In genomic region chr11:58334746-58335145, GRCm38 (mm10) we compare ENCODE assay signal across 13 mouse cellular contexts. TPM values are rescaled to one million over a fixed set of nuclear protein-coding genes. Genes with fewer than 3 reads are reported as not detected.
DNase-seq lines count a peak whose midpoint lies in the region; ATAC-seq and TF ChIP-seq lines count a peak whose summit lies in the region.
"Had no signal": no experiment of that assay in that cellular context is flagged by ENCODE, and none has a peak within 500 bp of the region (broad histone marks: within the 10 kb centered on the region; RNA-seq: fewer than 3 reads in every experiment).

No protein-coding gene starts in this region.

- intact Hi-C loops in left cerebral cortex, adult 2 months (cut with DNase I), result no loop called here

- peaks cover 11% of the 10 kb centered on the region; the same call in 1 of the 2 replicates for H3K79me2 ChIP-seq in liver, adult 2 months (ENCODE audit: control insufficient read depth, insufficient read depth, low read length)

- TF ChIP-seq POLR2A in liver, adult 2 months (IDR thresholded peaks at IDR 0.05; ENCODE audit: extremely low read depth, insufficient read depth, low read length), result no peak

- no peaks in the 10 kb centered on the region for H3K9me3 ChIP-seq in heart, embryonic 13.5 days
- H3K9me3 ChIP-seq in midbrain, postnatal 0 days (ENCODE audit: low read length), result no peaks in the 10 kb centered on the region
- H3K9me3 ChIP-seq: limb, embryonic 10.5 days had no signal

- no peak overlapping the region for H3K4me2 ChIP-seq in heart, embryonic 13.5 days
- no peak overlapping the region for H3K4me2 ChIP-seq in midbrain, postnatal 0 days (ENCODE audit: low read depth, low read length, poor library complexity, severe bottlenecking)

- no peaks in the 10 kb centered on the region for H3K27me3 ChIP-seq in liver, adult 2 months (ENCODE audit: control insufficient read depth, insufficient read depth, low read length)
- H3K27me3 ChIP-seq in heart, embryonic 13.5 days (replicated peaks), result no peaks in the 10 kb centered on the region
- no peaks in the 10 kb centered on the region for H3K27me3 ChIP-seq in midbrain, postnatal 0 days (ENCODE audit: insufficient read depth, low read length)

- DNase-seq in liver, adult 2 months (ENCODE audit: extremely low read depth, low read depth, low spot score), result peak; percentile 69
- no peak for DNase-seq in liver
- DNase-seq in adrenal gland, postnatal 36 days, result peak; percentile 90 to 91
- DNase-seq in lung, postnatal 10 days, result peak; percentile 48
- DNase-seq in thymus, postnatal 36 days, result no peak
- no peak for DNase-seq in midbrain, postnatal 0 days (ENCODE audit: low spot score)
- no peak for DNase-seq in left cerebral cortex, adult 2 months (ENCODE audit: extremely low spot score in 1 of 2, low spot score in 2 of 2)
- DNase-seq: right cerebral cortex, postnatal 14 days; thymus, adult 18-20 months had no signal

- peaks cover 7% of the 10 kb centered on the region for H3K36me3 ChIP-seq in liver, adult 2 months (ENCODE audit: control insufficient read depth, insufficient read depth, low read length)
- peaks cover 63% of the 10 kb centered on the region for H3K36me3 ChIP-seq in heart, embryonic 13.5 days
- peaks cover 41% of the 10 kb centered on the region for H3K36me3 ChIP-seq in midbrain, postnatal 0 days (ENCODE audit: insufficient read depth, low read length)

- no peak overlapping the region for H3K9ac ChIP-seq in liver, adult 2 months (ENCODE audit: low read depth, low read length)
- H3K9ac ChIP-seq in heart, embryonic 13.5 days, result no peak overlapping the region; the same call in 1 of the 2 replicates
- no peak overlapping the region for H3K9ac ChIP-seq in midbrain, postnatal 0 days (replicated peaks; ENCODE audit: low read length, poor library complexity, severe bottlenecking)

- WGBS in liver, adult 2 months, result 35% methylated on average over 3 of the region's 3 CpGs
- WGBS in heart, embryonic 13.5 days, result 32% methylated on average over 3 of the region's 3 CpGs
- 71% methylated on average over 3 of the region's 3 CpGs for WGBS in midbrain, postnatal 0 days

- H3K27ac ChIP-seq in liver, adult 2 months (replicated peaks; ENCODE audit: insufficient read depth, low read depth, low read length), result no peak overlapping the region
- H3K27ac ChIP-seq in heart, embryonic 13.5 days (replicated peaks), result peak overlapping the region; percentile 70
- no peak overlapping the region for H3K27ac ChIP-seq in midbrain, postnatal 0 days (ENCODE audit: low read depth, low read length)
- no peak overlapping the region for H3K27ac ChIP-seq in left cerebral cortex, adult 2 months
- H3K27ac ChIP-seq: limb, embryonic 10.5 days had no signal

- no peak for TF ChIP-seq CTCF in liver, adult 2 months (IDR thresholded peaks at IDR 0.05; ENCODE audit: low read depth, low read length)
- no peak for TF ChIP-seq CTCF in midbrain, postnatal 0 days (IDR thresholded peaks at IDR 0.05)
- no peak for TF ChIP-seq CTCF in left cerebral cortex, adult 2 months (IDR thresholded peaks at IDR 0.05)

- H3K4me1 ChIP-seq in liver, adult 2 months (ENCODE audit: control insufficient read depth, insufficient read depth, low read length), result peaks cover 10% of the 10 kb centered on the region
- peaks cover 39% of the 10 kb centered on the region for H3K4me1 ChIP-seq in heart, embryonic 13.5 days
- peaks cover 14% of the 10 kb centered on the region for H3K4me1 ChIP-seq in midbrain, postnatal 0 days (ENCODE audit: insufficient read depth, low read length)

- no peak overlapping the region for H3K4me3 ChIP-seq in liver, adult 2 months (ENCODE audit: insufficient read depth, low read depth, low read length)
- H3K4me3 ChIP-seq in heart, embryonic 13.5 days, result no peak overlapping the region
- no peak overlapping the region for H3K4me3 ChIP-seq in midbrain, postnatal 0 days (ENCODE audit: low read depth, low read length)
- H3K4me3 ChIP-seq in left cerebral cortex, adult 2 months, result no peak overlapping the region
- H3K4me3 ChIP-seq: limb, embryonic 10.5 days had no signal

- no peak for ATAC-seq in heart, embryonic 13.5 days (ENCODE audit: extremely low read depth, insufficient number of reproducible peaks, low FRiP score, low TSS enrichment)
- no peak for ATAC-seq in midbrain, postnatal 0 days (ENCODE audit: low FRiP score)
- ATAC-seq: hindbrain, embryonic 16.5 days had no signal

RNA-seq across cellular contexts. Expression of gene Sh3bp5l, which starts 4.2 kb away (rescaled TPM):
- 8.9 and 10.3 TPM in 2 replicates for total RNA-seq in liver, adult 2 months (2014; rRNA removed)
- 15.8 and 19.6 TPM in 2 replicates for polyA plus RNA-seq in liver, adult 2 months (2012; rRNA removed)
- 10 to 100 TPM; 36.7 to 51.5 TPM for total RNA-seq in adrenal gland, postnatal 36 days (2021)
- polyA plus RNA-seq in heart, embryonic 13.5 days (2015; fragmentation: Nextera tagmentation; extraction: Ambion mirVana), result 24.0 and 25.3 TPM in 2 replicates
- total RNA-seq in midbrain, postnatal 0 days (2014; rRNA removed), result 44.0 and 53.8 TPM in 2 replicates
- polyA plus RNA-seq in midbrain, postnatal 0 days (2015; fragmentation: Nextera tagmentation; extraction: Ambion mirVana), result 42.4 and 46.3 TPM in 2 replicates
- total RNA-seq in left cerebral cortex, adult 2 months (2021), result 10 to 100 TPM; 53.5 to 59.2 TPM

RNA-seq across cellular contexts. Expression of gene Zfp672, which starts 4.6 kb away (rescaled TPM):
- total RNA-seq in liver, adult 2 months (2014; rRNA removed), result 20.7 and 23.8 TPM in 2 replicates
- 14.9 and 18.6 TPM in 2 replicates for polyA plus RNA-seq in liver, adult 2 months (2012; rRNA removed)
- 10 to 100 TPM; 44.9 to 48.9 TPM for total RNA-seq in adrenal gland, postnatal 36 days (2021)
- polyA plus RNA-seq in heart, embryonic 13.5 days (2015; fragmentation: Nextera tagmentation; extraction: Ambion mirVana), result 27.7 and 28.6 TPM in 2 replicates
- total RNA-seq in midbrain, postnatal 0 days (2014; rRNA removed), result 38.1 and 42.1 TPM in 2 replicates
- polyA plus RNA-seq in midbrain, postnatal 0 days (2015; fragmentation: Nextera tagmentation; extraction: Ambion mirVana), result 41.1 and 46.9 TPM in 2 replicates
- total RNA-seq in left cerebral cortex, adult 2 months (2021), result 10 to 100 TPM; 46.2 to 49.7 TPM

RNA-seq across cellular contexts. Expression of gene Zfp692, which starts 27.9 kb away (rescaled TPM):
- total RNA-seq in liver, adult 2 months (2014; rRNA removed), result 2.3 and 3.0 TPM in 2 replicates
- polyA plus RNA-seq in liver, adult 2 months (2012; rRNA removed), result 5.9 and 8.9 TPM in 2 replicates
- 10 to 100 TPM in 1 of 2 experiments, 1 to 10 TPM in 1; 7.7 to 10.9 TPM for total RNA-seq in adrenal gland, postnatal 36 days (2021)
- polyA plus RNA-seq in heart, embryonic 13.5 days (2015; fragmentation: Nextera tagmentation; extraction: Ambion mirVana), result 12.4 and 15.5 TPM in 2 replicates
- 24.4 and 26.0 TPM in 2 replicates for total RNA-seq in midbrain, postnatal 0 days (2014; rRNA removed)
- 20.1 and 22.6 TPM in 2 replicates for polyA plus RNA-seq in midbrain, postnatal 0 days (2015; fragmentation: Nextera tagmentation; extraction: Ambion mirVana)
- total RNA-seq in left cerebral cortex, adult 2 months (2021), result 10 to 100 TPM; 31.4 to 31.9 TPM

RNA-seq across cellular contexts. Expression of gene Lypd8, which starts 44.1 kb away (rescaled TPM):
- not detected in 2 replicates for total RNA-seq in liver, adult 2 months (2014; rRNA removed)
- 2.6 and 4.0 TPM in 2 replicates for polyA plus RNA-seq in liver, adult 2 months (2012; rRNA removed)
- not detected for total RNA-seq in adrenal gland, postnatal 36 days (2021)
- not detected in 2 replicates for polyA plus RNA-seq in heart, embryonic 13.5 days (2015; fragmentation: Nextera tagmentation; extraction: Ambion mirVana)
- not detected in 2 replicates for total RNA-seq in midbrain, postnatal 0 days (2014; rRNA removed)
- polyA plus RNA-seq in midbrain, postnatal 0 days (2015; fragmentation: Nextera tagmentation; extraction: Ambion mirVana), result not detected in 2 replicates
- total RNA-seq in left cerebral cortex, adult 2 months (2021), result not detected
- total RNA-seq: ES-E14 had no signal
- polyA plus RNA-seq: hindbrain, embryonic 16.5 days; limb, embryonic 10.5 days had no signal

Comparison
In these comparisons a context has a peak if more than half of its experiments do, and no peak if none do; other contexts are left out.
1. DNase-seq: peak in liver, adult 2 months (single experiment), adrenal gland, postnatal 36 days (2 of 2) and lung, postnatal 10 days (single experiment); none in liver (single experiment), thymus, postnatal 36 days (0 of 2), midbrain, postnatal 0 days (single experiment) and left cerebral cortex, adult 2 months (0 of 2).